Mouse (Mus musculus): ENCODE measurements around the gene Cd70. TPM values are rescaled to one million over a fixed set of nuclear protein-coding genes. Genes with fewer than 3 reads are reported as not detected.

The Cd70 gene
- 0.11 TPM in 1 of 2 replicates, not detected in the other for polyA plus RNA-seq (2015; fragmentation: Nextera tagmentation; extraction: Ambion mirVana)

DNA sequence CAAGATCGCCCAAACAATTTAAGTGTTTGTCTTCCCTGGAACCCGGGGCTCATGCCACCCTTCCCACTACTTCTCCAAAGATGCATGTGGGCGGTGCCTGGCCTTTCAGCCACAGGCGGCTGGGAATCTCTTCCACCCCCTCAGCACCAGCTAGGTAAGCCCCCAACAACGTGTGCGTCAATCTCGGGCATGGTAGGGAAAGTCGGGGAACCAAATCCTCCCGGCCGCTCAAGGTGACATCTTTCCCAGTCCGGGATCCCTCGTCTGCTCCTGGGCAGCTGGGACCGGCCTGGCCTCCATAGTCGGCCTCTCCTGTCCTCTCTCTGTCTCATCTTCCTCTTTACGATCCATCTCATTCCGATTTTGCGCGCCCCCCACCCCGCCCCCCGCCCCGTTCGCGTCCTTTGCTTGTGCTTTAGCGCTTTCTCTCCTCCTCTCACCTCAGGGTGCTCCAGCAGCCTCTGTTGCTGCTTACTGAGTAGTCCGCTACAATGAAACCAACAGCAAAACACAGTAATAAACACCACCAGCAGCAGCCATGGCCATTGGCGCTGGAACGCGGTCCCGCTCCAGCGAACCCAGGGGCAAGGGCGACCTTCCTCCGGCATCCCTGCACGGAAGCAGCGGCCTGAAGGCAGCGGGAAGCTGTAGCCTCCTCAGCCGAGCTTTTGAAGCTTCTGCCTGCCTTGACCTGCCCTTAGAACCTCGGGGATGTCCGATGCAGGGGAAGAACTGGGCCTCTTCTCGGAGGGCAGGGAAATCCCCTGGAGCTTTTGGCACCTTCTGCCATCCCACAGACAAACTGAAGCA, at the start of gene Cd70:
TSS of gene Cd70 (minus strand) at position 784 of the 810 bp plus-strand sequence.
- Histone ChIP-seq H3K4me3 (ENCODE audit: low read depth, low read length) (peak within 1 kb of the TSS; percentile 13; the same call in 1 of the 2 replicates), H3K4me1 (replicated peaks; ENCODE audit: control insufficient read depth, insufficient read depth) (no peaks in the 10 kb centered on the region), H3K4me2 (replicated peaks; ENCODE audit: low read depth) (peak within 1 kb of the TSS; percentile 34), H3K27ac (replicated peaks) (no peak within 1 kb of the TSS), H3K36me3 (ENCODE audit: control insufficient read depth, insufficient read depth, low read length) (no peaks in the 10 kb centered on the region), H3K9me3 (ENCODE audit: control insufficient read depth, low read length) (no peaks in the 10 kb centered on the region), H3K9ac (ENCODE audit: low read length) (no peak within 1 kb of the TSS), H3K27me3 (ENCODE audit: control insufficient read depth, insufficient read depth, low read length) (no peaks in the 10 kb centered on the region; the same call in 1 of the 2 replicates)
- ATAC-seq (ENCODE audit: low FRiP score, low TSS enrichment) = no peak
- DNase-seq (ENCODE audit: low spot score) = no peak
- TF ChIP-seq EP300 (optimal IDR thresholded peaks at IDR 0.05) (no peak), CTCF (IDR thresholded peaks at IDR 0.05; ENCODE audit: low read depth) (no peak)
- WGBS = 6% methylated on average over 38 of the region's 39 CpGs

DNA sequence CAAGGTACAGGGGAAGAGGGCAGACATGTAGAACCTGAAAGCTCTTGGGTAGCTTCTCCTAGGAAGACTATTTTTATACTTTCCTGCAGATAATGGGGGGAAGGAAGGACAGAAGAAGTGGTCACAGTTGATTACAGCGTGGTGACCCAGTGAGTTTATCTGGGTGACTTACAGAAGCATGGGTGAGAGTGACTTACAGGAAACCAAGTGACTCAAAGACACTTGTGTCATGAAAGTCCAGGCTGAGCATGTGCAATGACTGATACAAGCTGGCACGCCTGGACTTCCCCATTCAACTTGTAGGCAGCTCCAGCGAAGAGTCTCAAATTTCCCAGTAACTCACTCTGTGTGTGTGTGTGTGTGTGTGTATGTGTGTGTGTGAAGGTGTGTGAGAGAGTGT, 48.7 kb upstream of the Cd70 start:
- no peak for ATAC-seq (ENCODE audit: low FRiP score, low TSS enrichment)

DNA sequence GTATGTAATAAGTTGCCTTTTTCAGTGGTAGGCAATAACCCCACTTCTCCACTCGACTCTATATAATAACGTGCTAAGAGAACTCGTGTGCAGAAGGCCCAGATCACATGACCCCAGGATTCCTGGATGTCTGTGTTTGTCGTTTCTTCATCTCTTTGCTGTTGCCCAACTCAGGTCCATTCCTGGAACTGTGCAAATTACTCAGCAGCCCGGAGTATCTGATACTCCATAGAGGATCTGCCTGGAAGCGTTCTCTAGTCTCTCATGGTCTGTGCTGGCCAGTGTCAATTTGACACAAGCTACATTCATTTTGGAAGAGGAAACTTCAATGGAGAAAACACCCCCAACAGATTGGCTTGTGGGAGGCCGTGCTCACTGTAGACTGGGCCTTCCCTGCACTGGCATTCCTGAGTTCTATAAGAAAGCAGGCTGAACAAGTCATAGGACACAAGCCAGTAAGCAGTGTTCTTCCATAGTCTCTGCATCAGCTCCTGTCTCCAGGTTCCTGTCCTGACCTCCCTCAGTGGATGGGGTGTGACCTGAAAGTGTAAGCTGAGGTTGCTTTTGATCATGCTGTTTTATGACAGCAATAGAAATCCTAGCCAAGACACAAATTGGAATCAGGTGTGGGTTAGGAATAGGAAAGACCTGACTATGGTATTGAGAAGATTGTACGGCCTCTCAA, 45.9 kb upstream of the Cd70 start:
- no peak overlapping the region for H3K27ac ChIP-seq (replicated peaks)
- DNase-seq (ENCODE audit: low spot score) (no peak), ATAC-seq (ENCODE audit: low FRiP score, low TSS enrichment) (no peak)
- no peaks in the 10 kb centered on the region for H3K9me3 ChIP-seq (ENCODE audit: control insufficient read depth, low read length)
- TF ChIP-seq EP300 (optimal IDR thresholded peaks at IDR 0.05) (no peak), CTCF (IDR thresholded peaks at IDR 0.05; ENCODE audit: low read depth) (no peak)
- no peaks in the 10 kb centered on the region for H3K27me3 ChIP-seq (ENCODE audit: control insufficient read depth, insufficient read depth, low read length)
- no peak overlapping the region for H3K4me2 ChIP-seq (replicated peaks; ENCODE audit: low read depth)
- no peaks in the 10 kb centered on the region for H3K4me1 ChIP-seq (replicated peaks; ENCODE audit: control insufficient read depth, insufficient read depth)
- WGBS = 76% methylated on average over 8 of the region's 8 CpGs
- H3K36me3 ChIP-seq (ENCODE audit: control insufficient read depth, insufficient read depth, low read length) = no peaks in the 10 kb centered on the region
- no peak overlapping the region for H3K9ac ChIP-seq (ENCODE audit: low read length)
- H3K4me3 ChIP-seq (ENCODE audit: low read depth, low read length) = no peak overlapping the region

More for the DNA sequence above, 48.7 kb upstream of the Cd70 start:
- TF ChIP-seq EP300 (optimal IDR thresholded peaks at IDR 0.05) = no peak
- no peak overlapping the region for H3K4me3 ChIP-seq (ENCODE audit: low read depth, low read length)
- H3K36me3 ChIP-seq (ENCODE audit: control insufficient read depth, insufficient read depth, low read length) = no peaks in the 10 kb centered on the region
- no peaks in the 10 kb centered on the region for H3K4me1 ChIP-seq (replicated peaks; ENCODE audit: control insufficient read depth, insufficient read depth)
- H3K4me2 ChIP-seq (replicated peaks; ENCODE audit: low read depth) = no peak overlapping the region
- H3K9ac ChIP-seq (ENCODE audit: low read length) = no peak overlapping the region
- DNase-seq (ENCODE audit: low spot score) = no peak
- H3K27me3 ChIP-seq (ENCODE audit: control insufficient read depth, insufficient read depth, low read length) = no peaks in the 10 kb centered on the region
- no peak overlapping the region for H3K27ac ChIP-seq (replicated peaks)
- WGBS = 85% methylated on average over 3 of the region's 3 CpGs
- H3K9me3 ChIP-seq (ENCODE audit: control insufficient read depth, low read length) = no peaks in the 10 kb centered on the region

DNA sequence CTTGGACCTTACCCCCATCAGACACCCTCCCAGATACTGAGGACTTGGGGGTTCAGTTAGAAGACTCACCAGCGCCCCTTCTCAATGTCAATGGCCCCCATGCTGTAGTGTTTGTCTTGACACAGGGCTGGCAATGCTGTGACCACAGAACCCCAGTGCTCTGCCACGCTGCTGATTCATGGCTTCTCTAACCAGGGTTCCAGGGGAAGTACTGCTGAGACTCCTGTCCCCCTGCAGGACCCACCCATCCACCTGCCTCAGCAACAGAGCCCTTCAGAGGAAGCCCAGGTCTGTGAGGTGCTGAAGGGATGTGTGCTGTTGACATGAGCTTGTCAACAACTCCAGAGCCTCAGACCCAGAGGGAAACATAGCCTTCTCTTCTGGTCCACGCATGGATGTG, 45.2 kb upstream of the Cd70 start:
- no peaks in the 10 kb centered on the region for H3K27me3 ChIP-seq (ENCODE audit: control insufficient read depth, insufficient read depth, low read length)
- H3K4me1 ChIP-seq (replicated peaks; ENCODE audit: control insufficient read depth, insufficient read depth) = no peaks in the 10 kb centered on the region
- no peaks in the 10 kb centered on the region for H3K36me3 ChIP-seq (ENCODE audit: control insufficient read depth, insufficient read depth, low read length)
- TF ChIP-seq EP300 (optimal IDR thresholded peaks at IDR 0.05) (no peak), CTCF (IDR thresholded peaks at IDR 0.05; ENCODE audit: low read depth) (no peak)
- ATAC-seq (ENCODE audit: low FRiP score, low TSS enrichment) = no peak
- H3K27ac ChIP-seq (replicated peaks) = no peak overlapping the region
- no peaks in the 10 kb centered on the region for H3K9me3 ChIP-seq (ENCODE audit: control insufficient read depth, low read length)
- H3K4me2 ChIP-seq (replicated peaks; ENCODE audit: low read depth) = no peak overlapping the region
- H3K4me3 ChIP-seq (ENCODE audit: low read depth, low read length) = no peak overlapping the region
- H3K9ac ChIP-seq (ENCODE audit: low read length) = no peak overlapping the region
- WGBS = 74% methylated on average over 3 of the region's 3 CpGs
- DNase-seq (ENCODE audit: low spot score) = no peak

DNA sequence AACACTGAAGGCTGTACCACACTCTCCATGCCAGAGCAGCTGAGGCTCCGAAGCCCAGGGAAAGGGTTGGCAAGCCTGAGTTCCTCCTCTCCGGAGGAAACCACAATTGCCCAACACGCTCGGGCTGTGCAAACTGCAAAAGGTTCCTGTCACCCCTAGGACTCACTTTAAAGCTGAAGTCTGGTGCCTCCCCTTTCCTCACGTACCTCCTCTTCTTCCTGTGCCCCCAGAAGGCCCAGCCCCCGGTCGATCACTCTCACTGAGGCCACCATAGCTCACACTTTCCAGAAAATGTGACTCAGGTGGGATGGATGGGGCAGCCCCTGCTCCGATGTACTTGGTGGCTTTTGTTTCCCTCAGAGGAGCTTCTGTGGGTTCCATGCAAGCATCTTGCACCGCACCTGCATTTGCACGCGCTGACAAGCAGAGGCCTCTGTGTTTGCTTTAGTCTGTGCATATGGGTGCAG, 44.5 kb upstream of the Cd70 start, which contains the start of gene Tnfsf14:
TSS of gene Tnfsf14 (minus strand) at position 137 of the 467 bp plus-strand sequence.
- 63% methylated on average over 11 of the region's 11 CpGs for WGBS
- TF ChIP-seq EP300 (optimal IDR thresholded peaks at IDR 0.05) (no peak), CTCF (IDR thresholded peaks at IDR 0.05; ENCODE audit: low read depth) (no peak)
- no peak for ATAC-seq (ENCODE audit: low FRiP score, low TSS enrichment)
- Histone ChIP-seq H3K9ac (ENCODE audit: low read length) (no peak within 1 kb of the TSS), H3K4me3 (ENCODE audit: low read depth, low read length) (no peak within 1 kb of the TSS), H3K4me1 (replicated peaks; ENCODE audit: control insufficient read depth, insufficient read depth) (no peaks in the 10 kb centered on the region), H3K9me3 (ENCODE audit: control insufficient read depth, low read length) (no peaks in the 10 kb centered on the region), H3K4me2 (replicated peaks; ENCODE audit: low read depth) (no peak within 1 kb of the TSS), H3K27me3 (ENCODE audit: control insufficient read depth, insufficient read depth, low read length) (no peaks in the 10 kb centered on the region), H3K36me3 (ENCODE audit: control insufficient read depth, insufficient read depth, low read length) (no peaks in the 10 kb centered on the region), H3K27ac (replicated peaks) (no peak within 1 kb of the TSS)
- no peak for DNase-seq (ENCODE audit: low spot score)
